Mouse (Mus musculus): Measurements from ENCODE around the gene Gdi1.

- TF ChIP-seq CTCF (IDR thresholded peaks at IDR 0.05; ENCODE audit: low read depth) (no peak), EP300 (IDR thresholded peaks at IDR 0.05; ENCODE audit: low read depth) (no peak)
These were observed 11.4 kb upstream of the Gdi1 start for GRCm38 (mm10) chrX:74293431-74293830.
